In genomic region chr14:24763845-24764244, GRCm38 (mm10) we compare ENCODE assay signal across 16 mouse cellular contexts.
DNase-seq lines count a peak whose midpoint lies in the region; ATAC-seq lines count a peak whose summit lies in the region.
"Had no signal": no experiment of that assay in that cellular context is flagged by ENCODE, and none has a peak within 500 bp of the region (broad histone marks: within the 10 kb centered on the region; RNA-seq: fewer than 3 reads in every experiment).

No protein-coding gene starts in this region.

- 49% methylated on average over 7 of the region's 7 CpGs for WGBS in lung, embryonic 16.5 days
- 50% methylated on average over 7 of the region's 7 CpGs for WGBS in forebrain, embryonic 15.5 days
- WGBS in midbrain, embryonic 10.5 days = 74% methylated on average over 7 of the region's 7 CpGs
- 47% methylated on average over 7 of the region's 7 CpGs for WGBS in neural tube, embryonic 14.5 days

- H3K36me3 ChIP-seq in lung, embryonic 16.5 days (ENCODE audit: control insufficient read depth, insufficient read depth, low read length) = no peaks in the 10 kb centered on the region
- H3K36me3 ChIP-seq in forebrain, embryonic 15.5 days = no peaks in the 10 kb centered on the region
- no peaks in the 10 kb centered on the region for H3K36me3 ChIP-seq in midbrain, embryonic 10.5 days
- no peaks in the 10 kb centered on the region for H3K36me3 ChIP-seq in neural tube, embryonic 14.5 days (ENCODE audit: control insufficient read depth, insufficient read depth, low read length)
- H3K36me3 ChIP-seq: G1E; intestine, embryonic 15.5 days had no signal

- H3K4me2 ChIP-seq in lung, embryonic 16.5 days (ENCODE audit: low read depth, low read length) = no peak overlapping the region
- no peak overlapping the region for H3K4me2 ChIP-seq in forebrain, embryonic 15.5 days (replicated peaks)
- no peak overlapping the region for H3K4me2 ChIP-seq in neural tube, embryonic 14.5 days (ENCODE audit: low read depth, low read length)
- H3K4me2 ChIP-seq: intestine, embryonic 15.5 days had no signal

- no peak overlapping the region for H3K4me3 ChIP-seq in lung, embryonic 16.5 days (ENCODE audit: low read length)
- H3K4me3 ChIP-seq in forebrain, embryonic 15.5 days = no peak overlapping the region
- H3K4me3 ChIP-seq in midbrain, embryonic 10.5 days = no peak overlapping the region
- H3K4me3 ChIP-seq in neural tube, embryonic 14.5 days (ENCODE audit: low read depth, low read length) = no peak overlapping the region
- H3K4me3 ChIP-seq: intestine, embryonic 15.5 days had no signal

- DNase-seq in lung, adult 18-20 months = no peak
- no peak for DNase-seq in midbrain, embryonic 10.5 days (ENCODE audit: low spot score)
- DNase-seq in urinary bladder, postnatal 4 days (ENCODE audit: low spot score in 2 of 2) = no peak
- DNase-seq in right cerebral cortex, postnatal 10 days (ENCODE audit: low spot score in 2 of 2) = no peak
- no peak for DNase-seq in cerebellum, adult 18-20 months
- DNase-seq: heart, adult 11 months; liver, postnatal 0 days; right cerebral cortex, adult 18-20 months; thymus, adult 18-20 months had no signal

- H3K4me1 ChIP-seq in lung, embryonic 16.5 days (replicated peaks; ENCODE audit: control insufficient read depth, insufficient read depth, low read length) = no peaks in the 10 kb centered on the region
- H3K4me1 ChIP-seq in forebrain, embryonic 15.5 days = peaks cover 64% of the 10 kb centered on the region
- H3K4me1 ChIP-seq in midbrain, embryonic 10.5 days = peaks cover 87% of the 10 kb centered on the region
- peaks cover 24% of the 10 kb centered on the region; the same call in 1 of the 2 replicates for H3K4me1 ChIP-seq in neural tube, embryonic 14.5 days (ENCODE audit: control insufficient read depth, insufficient read depth, low read length)
- H3K4me1 ChIP-seq: intestine, embryonic 15.5 days had no signal

- 0 out of 2 replicates have a peak, but pooled peaks have one; percentile 5 for ATAC-seq in lung, embryonic 16.5 days (ENCODE audit: low read depth)
- no peak for ATAC-seq in forebrain, embryonic 15.5 days (replicated peaks)
- ATAC-seq in neural tube, embryonic 14.5 days (ENCODE audit: low read depth) = no peak
- ATAC-seq: activated CD4-positive, CD25-positive, alpha-beta regulatory T cell, adult 4 months; liver, postnatal 0 days had no signal

- H3K27me3 ChIP-seq in lung, embryonic 16.5 days (ENCODE audit: control insufficient read depth, insufficient read depth, low read depth, low read length) = no peaks in the 10 kb centered on the region
- H3K27me3 ChIP-seq in forebrain, embryonic 15.5 days = no peaks in the 10 kb centered on the region
- no peaks in the 10 kb centered on the region; the same call in 1 of the 2 replicates for H3K27me3 ChIP-seq in midbrain, embryonic 10.5 days (ENCODE audit: low read depth, poor library complexity, severe bottlenecking)
- no peaks in the 10 kb centered on the region for H3K27me3 ChIP-seq in neural tube, embryonic 14.5 days (ENCODE audit: control insufficient read depth, insufficient read depth, low read length)
- H3K27me3 ChIP-seq: intestine, embryonic 15.5 days had no signal

- H3K27ac ChIP-seq in lung, embryonic 16.5 days (ENCODE audit: low read length) = no peak overlapping the region
- peak overlapping the region; percentile 79; the same call in 1 of the 2 replicates for H3K27ac ChIP-seq in forebrain, embryonic 15.5 days (replicated peaks)
- peak overlapping the region; percentile 85 for H3K27ac ChIP-seq in midbrain, embryonic 10.5 days (replicated peaks)
- peak overlapping the region; percentile 58 for H3K27ac ChIP-seq in neural tube, embryonic 14.5 days (ENCODE audit: low read depth, low read length)
- H3K27ac ChIP-seq: intestine, embryonic 15.5 days; kidney, postnatal 0 days had no signal

- H3K9me3 ChIP-seq in lung, embryonic 16.5 days (ENCODE audit: control insufficient read depth, low read length) = no peaks in the 10 kb centered on the region
- no peaks in the 10 kb centered on the region for H3K9me3 ChIP-seq in forebrain, embryonic 15.5 days
- H3K9me3 ChIP-seq in midbrain, embryonic 10.5 days (replicated peaks) = no peaks in the 10 kb centered on the region
- no peaks in the 10 kb centered on the region for H3K9me3 ChIP-seq in neural tube, embryonic 14.5 days (ENCODE audit: control insufficient read depth, low read length)
- H3K9me3 ChIP-seq: intestine, embryonic 15.5 days had no signal

- no peak overlapping the region for H3K9ac ChIP-seq in lung, embryonic 16.5 days (ENCODE audit: low read length)
- no peak overlapping the region for H3K9ac ChIP-seq in forebrain, embryonic 15.5 days (replicated peaks)
- no peak overlapping the region for H3K9ac ChIP-seq in neural tube, embryonic 14.5 days (replicated peaks; ENCODE audit: low read depth, low read length)
- H3K9ac ChIP-seq: intestine, embryonic 15.5 days; liver, postnatal 0 days had no signal
